Mouse (Mus musculus) bone marrow macrophage, adult 2 months (primary cell): ENCODE measurements around the gene Igsf21.

Experiments used
- CTCF ChIP-seq: IDR thresholded peaks from 2 replicates; pipeline ENCODE4 v1.5.1; 2012; ENCODE audit warnings: low read depth, mild to moderate bottlenecking, low read length, moderate library complexity
- POLR2A ChIP-seq: IDR thresholded peaks from 2 replicates; pipeline ENCODE4 v1.6.1; 2012; ENCODE audit warnings: mild to moderate bottlenecking, low read depth, low read length, borderline replicate concordance

DNA sequence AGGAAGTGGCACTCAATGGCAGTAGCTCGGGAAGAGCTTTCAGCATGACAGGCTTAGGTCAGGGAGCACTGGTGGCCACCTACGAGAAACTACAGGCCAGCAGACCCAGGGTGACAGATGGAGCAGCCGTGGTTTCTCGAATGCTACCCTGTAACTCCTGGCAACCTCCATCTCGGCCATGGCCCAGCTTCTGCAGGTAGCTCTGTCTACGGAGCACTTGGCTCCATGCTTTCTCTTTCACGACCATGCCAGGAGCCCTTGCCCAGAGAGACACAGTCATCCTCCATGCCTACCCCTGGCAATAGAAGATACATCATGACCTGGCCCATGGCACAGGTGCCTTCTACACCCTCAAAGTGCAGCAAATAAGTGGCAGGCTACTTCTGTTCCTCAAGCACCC, 80.7 kb downstream of the Igsf21 start:
- TF ChIP-seq POLR2A (no peak), CTCF (no peak)
